Mouse (Mus musculus): ENCODE results near the gene Khdc1c. TPM values are rescaled to one million over a fixed set of nuclear protein-coding genes. Genes with fewer than 3 reads are reported as not detected.

Gene Khdc1c
- polyA plus RNA-seq, 1 experiment = not detected

GRCm38 (mm10) chr1:21349341-21349740, 18.8 kb upstream of the Khdc1c start, which contains the start of gene Khdc1a:
Khdc1a (plus strand) TSS chr1:21349641.
- no peaks in the 10 kb centered on the region for H3K36me3 ChIP-seq (ENCODE audit: control insufficient read depth, insufficient read depth)
- TF ChIP-seq MAX (IDR thresholded peaks at IDR 0.05; ENCODE audit: low read depth) (no peak), CEBPB (IDR thresholded peaks at IDR 0.05; ENCODE audit: insufficient read depth, poor library complexity, severe bottlenecking) (no peak), USF1 (IDR thresholded peaks at IDR 0.05; ENCODE audit: low read depth) (no peak), MYOD1 (IDR thresholded peaks at IDR 0.05; ENCODE audit: control insufficient read depth in 1 of 3, insufficient read length in 2 of 3, low read depth in 2 of 3) (no peak), POLR2A (IDR thresholded peaks at IDR 0.05; ENCODE audit: insufficient read length, low read depth) (no peak), TCF3 (IDR thresholded peaks at IDR 0.05; ENCODE audit: insufficient read length, low read depth) (no peak), E2F4 (IDR thresholded peaks at IDR 0.05; ENCODE audit: insufficient read depth) (no peak), SRF (IDR thresholded peaks at IDR 0.05; ENCODE audit: control insufficient read depth, insufficient read length, low read depth) (no peak), REST (IDR thresholded peaks at IDR 0.05; ENCODE audit: insufficient read depth, insufficient read length) (no peak), TCF12 (IDR thresholded peaks at IDR 0.05; ENCODE audit: insufficient read depth, poor library complexity, severe bottlenecking) (no peak), POLR2AphosphoS2 (IDR thresholded peaks at IDR 0.05; ENCODE audit: insufficient read length, low read depth) (no peak), MYOG (IDR thresholded peaks at IDR 0.05; ENCODE audit: control insufficient read depth in 1 of 3, insufficient read depth in 1 of 3, insufficient read length in 2 of 3, low read depth in 2 of 3) (no peak)

GRCm38 (mm10) chr1:21383256-21383655, 15.1 kb downstream of the Khdc1c start, which contains the start of gene Khdc1b:
Khdc1b (plus strand) TSS chr1:21383556.
- Histone ChIP-seq H3K27me3 (ENCODE audit: control insufficient read depth, insufficient read depth, insufficient read length) (no peaks in the 10 kb centered on the region), H3K79me2 (ENCODE audit: control insufficient read depth, insufficient read depth) (no peaks in the 10 kb centered on the region), H3K4me2 (ENCODE audit: low read depth) (no peak within 1 kb of the TSS), H3K4me3 (no peak within 1 kb of the TSS), H3ac (ENCODE audit: control insufficient read depth, insufficient read length) (no peak within 1 kb of the TSS), H3K36me3 (ENCODE audit: control insufficient read depth, insufficient read depth) (no peaks in the 10 kb centered on the region)
- TF ChIP-seq CEBPB (IDR thresholded peaks at IDR 0.05; ENCODE audit: insufficient read depth, poor library complexity, severe bottlenecking) (no peak), MAX (IDR thresholded peaks at IDR 0.05; ENCODE audit: low read depth) (no peak)

More at GRCm38 (mm10) chr1:21349341-21349740, 18.8 kb upstream of the Khdc1c start, which contains the start of gene Khdc1a:
- H3ac ChIP-seq (ENCODE audit: control insufficient read depth, insufficient read length) = no peak within 1 kb of the TSS
- no peak within 1 kb of the TSS for H3K4me3 ChIP-seq
- H3K27me3 ChIP-seq (ENCODE audit: control insufficient read depth, insufficient read depth, insufficient read length) = no peaks in the 10 kb centered on the region
- H3K79me2 ChIP-seq (ENCODE audit: control insufficient read depth, insufficient read depth) = no peaks in the 10 kb centered on the region
- no peak within 1 kb of the TSS for H3K4me2 ChIP-seq (ENCODE audit: low read depth)

- H3K36me3 ChIP-seq (ENCODE audit: control insufficient read depth, insufficient read depth) = no peaks in the 10 kb centered on the region
- no peaks in the 10 kb centered on the region for H3K27me3 ChIP-seq (ENCODE audit: control insufficient read depth, insufficient read depth, insufficient read length)
- H3ac ChIP-seq (ENCODE audit: control insufficient read depth, insufficient read length) = no peak overlapping the region
- no peak overlapping the region for H3K4me3 ChIP-seq
- TF ChIP-seq MYOG (IDR thresholded peaks at IDR 0.05; ENCODE audit: control insufficient read depth in 1 of 3, insufficient read depth in 1 of 3, insufficient read length in 2 of 3, low read depth in 2 of 3) (no peak), USF1 (IDR thresholded peaks at IDR 0.05; ENCODE audit: low read depth) (no peak)
- H3K4me2 ChIP-seq (ENCODE audit: low read depth) = no peak overlapping the region
- no peaks in the 10 kb centered on the region for H3K79me2 ChIP-seq (ENCODE audit: control insufficient read depth, insufficient read depth)
Measured at GRCm38 (mm10) chr1:21391138-21391671, 23.1 kb downstream of the Khdc1c start.

GRCm38 (mm10) chr1:21402804-21403203, 34.7 kb downstream of the Khdc1c start:
- H3ac ChIP-seq (ENCODE audit: control insufficient read depth, insufficient read length) = no peak overlapping the region
- H3K27me3 ChIP-seq (ENCODE audit: control insufficient read depth, insufficient read depth, insufficient read length) = no peaks in the 10 kb centered on the region
- no peaks in the 10 kb centered on the region for H3K36me3 ChIP-seq (ENCODE audit: control insufficient read depth, insufficient read depth)
- TF ChIP-seq E2F4 (IDR thresholded peaks at IDR 0.05; ENCODE audit: insufficient read depth) = no peak
- TF ChIP-seq POLR2A (IDR thresholded peaks at IDR 0.05; ENCODE audit: insufficient read length, low read depth) = no peak
- no peak for TF ChIP-seq TCF3 (IDR thresholded peaks at IDR 0.05; ENCODE audit: insufficient read length, low read depth)
- no peak for TF ChIP-seq MYOG (IDR thresholded peaks at IDR 0.05; ENCODE audit: control insufficient read depth in 1 of 3, insufficient read depth in 1 of 3, insufficient read length in 2 of 3, low read depth in 2 of 3)
- TF ChIP-seq MYOD1 (IDR thresholded peaks at IDR 0.05; ENCODE audit: control insufficient read depth in 1 of 3, insufficient read length in 2 of 3, low read depth in 2 of 3) = no peak
- TF ChIP-seq TCF12 (IDR thresholded peaks at IDR 0.05; ENCODE audit: insufficient read depth, poor library complexity, severe bottlenecking) = no peak
- TF ChIP-seq CEBPB (IDR thresholded peaks at IDR 0.05; ENCODE audit: insufficient read depth, poor library complexity, severe bottlenecking) = no peak
- no peak for TF ChIP-seq REST (IDR thresholded peaks at IDR 0.05; ENCODE audit: insufficient read depth, insufficient read length)
- no peak for TF ChIP-seq MAX (IDR thresholded peaks at IDR 0.05; ENCODE audit: low read depth)
- TF ChIP-seq SRF (IDR thresholded peaks at IDR 0.05; ENCODE audit: control insufficient read depth, insufficient read length, low read depth) = no peak
- no peak for TF ChIP-seq POLR2AphosphoS2 (IDR thresholded peaks at IDR 0.05; ENCODE audit: insufficient read length, low read depth)
- TF ChIP-seq USF1 (IDR thresholded peaks at IDR 0.05; ENCODE audit: low read depth) = no peak
- H3K79me2 ChIP-seq (ENCODE audit: control insufficient read depth, insufficient read depth) = no peaks in the 10 kb centered on the region
- no peak overlapping the region for H3K4me2 ChIP-seq (ENCODE audit: low read depth)
- H3K4me3 ChIP-seq = no peak overlapping the region

- no peak overlapping the region for H3ac ChIP-seq (ENCODE audit: control insufficient read depth, insufficient read length)
- H3K27me3 ChIP-seq (ENCODE audit: control insufficient read depth, insufficient read depth, insufficient read length) = no peaks in the 10 kb centered on the region
- no peaks in the 10 kb centered on the region for H3K36me3 ChIP-seq (ENCODE audit: control insufficient read depth, insufficient read depth)
- no peak overlapping the region for H3K4me3 ChIP-seq
- no peak for TF ChIP-seq POLR2AphosphoS2 (IDR thresholded peaks at IDR 0.05; ENCODE audit: insufficient read length, low read depth)
- no peak overlapping the region for H3K4me2 ChIP-seq (ENCODE audit: low read depth)
- no peaks in the 10 kb centered on the region for H3K79me2 ChIP-seq (ENCODE audit: control insufficient read depth, insufficient read depth)
Measured at GRCm38 (mm10) chr1:21407266-21407665, 39.1 kb downstream of the Khdc1c start.

Data from myocyte (in vitro differentiated cells).